Mouse (Mus musculus): ENCODE measurements at regions not wholly inside any gene's neighbourhood (a gene's known extent, or its start where the extent isn't known, plus 50 kb on each side); places are given as distances from the start of the nearest gene placed in this dataset.

DNA sequence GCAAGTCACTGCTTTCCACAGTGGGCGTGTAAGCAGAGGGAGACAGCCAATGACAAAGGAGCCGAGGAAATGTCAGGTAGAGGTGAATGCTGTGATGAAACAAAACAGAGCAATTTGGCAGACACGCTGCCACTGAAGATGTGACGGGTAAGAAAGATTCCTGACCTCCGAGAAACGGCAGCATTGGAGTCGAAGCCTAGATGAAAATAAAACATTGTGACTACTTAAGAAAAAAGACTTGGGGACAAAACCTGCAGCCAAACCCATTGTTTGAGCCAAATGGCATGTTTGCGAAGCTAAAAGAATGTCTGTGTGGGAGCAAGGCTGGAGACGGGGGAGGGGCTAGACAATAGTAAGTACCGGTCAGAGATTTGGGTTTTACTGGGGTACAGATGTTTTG lies 142.0 kb downstream of the Drd1 start:
- H3K4me3 ChIP-seq (ENCODE audit: low read depth, low read length) = no peak overlapping the region
- H3K9ac ChIP-seq (ENCODE audit: low read depth, low read length) = no peak overlapping the region
- 56% methylated on average over 10 of the region's 10 CpGs for WGBS (ENCODE audit: insufficient replicate concordance)
- 0 out of 2 replicates have a peak, but pooled peaks cover 3% of the 10 kb centered on the region for H3K4me1 ChIP-seq (ENCODE audit: control insufficient read depth, insufficient read depth, low read length)
- H3K4me2 ChIP-seq = no peak overlapping the region
- no peaks in the 10 kb centered on the region for H3K36me3 ChIP-seq (ENCODE audit: control insufficient read depth, insufficient read depth, low read length)
- no peaks in the 10 kb centered on the region for H3K9me3 ChIP-seq (replicated peaks; ENCODE audit: control insufficient read depth, low read length)
- ATAC-seq (replicated peaks; ENCODE audit: insufficient number of reproducible peaks, low FRiP score, low TSS enrichment) = no peak
- no peaks in the 10 kb centered on the region for H3K27me3 ChIP-seq (ENCODE audit: control insufficient read depth, insufficient read depth, low read length)
- no peak overlapping the region for H3K27ac ChIP-seq (ENCODE audit: low read depth, low read length)

DNA sequence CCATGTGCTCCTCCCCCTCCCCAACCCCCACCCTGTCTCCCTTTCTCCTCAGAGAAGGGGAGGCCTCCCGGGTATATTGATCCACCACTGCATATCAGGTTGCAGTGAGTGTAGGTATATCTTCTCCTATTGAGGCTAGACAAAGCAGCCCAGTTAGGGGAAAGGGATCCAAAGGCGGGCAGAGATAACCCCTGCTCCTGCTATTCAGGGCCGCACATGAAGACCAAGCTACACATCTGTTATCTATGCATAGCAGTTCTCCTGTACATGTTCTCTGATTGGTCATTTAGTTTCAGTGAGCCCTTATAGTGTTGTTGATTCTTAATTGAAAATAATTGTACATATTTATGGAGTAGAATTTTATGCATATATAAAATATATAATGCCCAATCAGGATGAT lies 143.7 kb downstream of the Drd1 start:
- H3K4me3 ChIP-seq (ENCODE audit: low read depth, low read length) = no peak overlapping the region
- no peaks in the 10 kb centered on the region for H3K27me3 ChIP-seq (ENCODE audit: control insufficient read depth, insufficient read depth, low read length)
- H3K9ac ChIP-seq (ENCODE audit: low read depth, low read length) = no peak overlapping the region
- H3K27ac ChIP-seq (ENCODE audit: low read depth, low read length) = no peak overlapping the region
- no peak overlapping the region for H3K4me2 ChIP-seq
- no peaks in the 10 kb centered on the region for H3K36me3 ChIP-seq (ENCODE audit: control insufficient read depth, insufficient read depth, low read length)
- 31% methylated on average over 3 of the region's 3 CpGs for WGBS (ENCODE audit: insufficient replicate concordance)
- no peaks in the 10 kb centered on the region for H3K9me3 ChIP-seq (replicated peaks; ENCODE audit: control insufficient read depth, low read length)
- ATAC-seq (replicated peaks; ENCODE audit: insufficient number of reproducible peaks, low FRiP score, low TSS enrichment) = no peak
- H3K4me1 ChIP-seq (ENCODE audit: control insufficient read depth, insufficient read depth, low read length) = 0 out of 2 replicates have a peak, but pooled peaks cover 3% of the 10 kb centered on the region

DNA sequence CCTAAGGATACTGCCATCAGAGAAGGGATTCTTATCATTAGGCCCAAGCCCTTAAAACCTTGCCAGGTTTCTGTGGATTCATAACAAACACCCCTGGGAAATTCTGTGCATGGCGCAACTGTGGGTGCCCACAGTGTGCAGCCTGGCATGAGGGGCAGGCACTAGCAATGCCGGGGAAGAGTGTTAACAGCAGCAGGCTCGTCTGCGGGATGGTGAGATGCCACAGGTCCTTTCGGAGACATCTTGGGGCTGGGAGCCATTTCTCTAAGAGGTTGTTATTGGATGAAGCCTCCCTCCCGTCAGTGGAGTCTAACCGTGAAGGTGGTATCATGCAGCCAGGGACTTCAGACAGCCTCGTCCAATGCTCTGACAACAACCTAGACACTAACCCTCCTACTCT lies 144.2 kb downstream of the Drd1 start:
- Histone ChIP-seq H3K4me3 (ENCODE audit: low read depth, low read length) (no peak overlapping the region), H3K36me3 (ENCODE audit: control insufficient read depth, insufficient read depth, low read length) (no peaks in the 10 kb centered on the region), H3K9ac (ENCODE audit: low read depth, low read length) (no peak overlapping the region), H3K4me2 (no peak overlapping the region), H3K27me3 (ENCODE audit: control insufficient read depth, insufficient read depth, low read length) (no peaks in the 10 kb centered on the region), H3K27ac (ENCODE audit: low read depth, low read length) (no peak overlapping the region), H3K9me3 (replicated peaks; ENCODE audit: control insufficient read depth, low read length) (no peaks in the 10 kb centered on the region), H3K4me1 (ENCODE audit: control insufficient read depth, insufficient read depth, low read length) (0 out of 2 replicates have a peak, but pooled peaks cover 3% of the 10 kb centered on the region)
- WGBS (ENCODE audit: insufficient replicate concordance) = 67% methylated on average over 8 of the region's 8 CpGs
- no peak for ATAC-seq (replicated peaks; ENCODE audit: insufficient number of reproducible peaks, low FRiP score, low TSS enrichment)

DNA sequence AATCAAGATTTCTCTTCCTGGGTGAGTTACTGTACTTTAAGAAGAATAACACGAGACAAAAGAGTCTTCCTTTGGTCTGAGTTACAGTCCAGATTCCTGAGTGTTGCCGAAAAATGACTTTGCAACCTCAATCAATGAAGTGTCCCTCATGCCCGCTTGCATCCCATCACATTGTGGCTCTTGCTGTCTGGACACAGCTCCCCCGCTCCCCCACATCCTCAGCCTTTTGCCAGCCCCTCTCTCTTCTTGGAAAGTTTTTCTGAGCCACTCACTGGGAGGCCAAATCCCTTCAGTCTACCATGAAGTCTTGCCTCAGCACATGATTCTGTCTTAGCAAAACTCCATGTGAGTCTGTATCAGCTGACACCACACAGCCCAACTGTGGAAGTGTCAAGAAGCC lies 145.3 kb downstream of the Drd1 start:
- H3K4me2 ChIP-seq = no peak overlapping the region
- no peak overlapping the region for H3K27ac ChIP-seq (ENCODE audit: low read depth, low read length)
- no peak overlapping the region for H3K9ac ChIP-seq (ENCODE audit: low read depth, low read length)
- H3K27me3 ChIP-seq (ENCODE audit: control insufficient read depth, insufficient read depth, low read length) = no peaks in the 10 kb centered on the region
- 0 out of 2 replicates have a peak, but pooled peaks cover 3% of the 10 kb centered on the region for H3K4me1 ChIP-seq (ENCODE audit: control insufficient read depth, insufficient read depth, low read length)
- H3K9me3 ChIP-seq (replicated peaks; ENCODE audit: control insufficient read depth, low read length) = no peaks in the 10 kb centered on the region
- H3K36me3 ChIP-seq (ENCODE audit: control insufficient read depth, insufficient read depth, low read length) = no peaks in the 10 kb centered on the region
- no peak for ATAC-seq (replicated peaks; ENCODE audit: insufficient number of reproducible peaks, low FRiP score, low TSS enrichment)
- WGBS (ENCODE audit: insufficient replicate concordance) = 79% methylated on average over 4 of the region's 4 CpGs
- H3K4me3 ChIP-seq (ENCODE audit: low read depth, low read length) = no peak overlapping the region

DNA sequence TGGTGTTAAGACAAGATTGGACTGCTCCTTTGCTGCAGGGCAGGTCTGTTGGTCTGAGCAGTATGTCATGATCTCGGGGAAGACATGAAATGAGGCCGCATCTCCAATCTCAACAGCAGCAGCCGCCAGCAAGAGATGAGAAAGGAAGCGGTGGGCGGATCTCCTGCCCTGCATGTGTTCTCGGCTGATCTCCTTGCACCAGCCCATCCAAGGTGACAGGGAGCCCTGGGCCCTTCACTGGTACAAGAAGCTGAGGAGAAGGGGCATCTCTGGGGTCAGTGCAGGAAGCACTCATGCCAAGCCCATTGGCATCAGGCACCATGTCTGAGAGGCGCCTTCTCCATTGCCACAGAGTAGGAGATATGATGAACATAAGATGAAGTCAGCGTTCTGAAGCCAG lies 151.0 kb downstream of the Drd1 start:
- Histone ChIP-seq H3K9me3 (replicated peaks; ENCODE audit: control insufficient read depth, low read length) (no peaks in the 10 kb centered on the region), H3K4me1 (ENCODE audit: control insufficient read depth, insufficient read depth, low read length) (peaks cover 12% of the 10 kb centered on the region), H3K27ac (ENCODE audit: low read depth, low read length) (no peak overlapping the region), H3K4me3 (ENCODE audit: low read depth, low read length) (no peak overlapping the region), H3K4me2 (no peak overlapping the region), H3K9ac (ENCODE audit: low read depth, low read length) (no peak overlapping the region), H3K36me3 (ENCODE audit: control insufficient read depth, insufficient read depth, low read length) (no peaks in the 10 kb centered on the region), H3K27me3 (ENCODE audit: control insufficient read depth, insufficient read depth, low read length) (no peaks in the 10 kb centered on the region)
- 75% methylated on average over 8 of the region's 8 CpGs for WGBS (ENCODE audit: insufficient replicate concordance)
- ATAC-seq (replicated peaks; ENCODE audit: insufficient number of reproducible peaks, low FRiP score, low TSS enrichment) = no peak

DNA sequence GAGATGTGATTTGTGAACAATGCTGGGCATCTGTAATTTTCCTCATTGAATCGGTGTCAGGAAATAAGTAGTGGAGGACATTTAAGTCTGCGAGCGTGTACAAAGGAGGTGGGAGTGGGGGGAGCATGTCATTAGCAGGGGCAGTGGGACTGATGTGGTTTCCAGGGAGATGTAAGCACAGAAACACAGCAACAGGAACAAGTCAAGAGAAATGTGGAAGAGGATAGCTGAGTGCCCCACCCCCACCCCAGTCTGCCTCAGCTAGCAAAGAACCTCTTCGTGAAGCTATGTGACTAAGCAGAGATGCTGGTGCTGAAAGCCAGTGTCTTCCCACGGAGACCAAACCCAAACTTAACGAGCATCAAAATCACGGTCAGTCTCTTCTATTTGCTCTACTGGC lies 151.9 kb downstream of the Drd1 start:
- no peaks in the 10 kb centered on the region for H3K27me3 ChIP-seq (ENCODE audit: control insufficient read depth, insufficient read depth, low read length)
- no peak overlapping the region for H3K9ac ChIP-seq (ENCODE audit: low read depth, low read length)
- H3K4me1 ChIP-seq (ENCODE audit: control insufficient read depth, insufficient read depth, low read length) = peaks cover 12% of the 10 kb centered on the region
- no peak overlapping the region; the same call in 1 of the 2 replicates for H3K27ac ChIP-seq (ENCODE audit: low read depth, low read length)
- no peak overlapping the region for H3K4me2 ChIP-seq
- H3K4me3 ChIP-seq (ENCODE audit: low read depth, low read length) = no peak overlapping the region
- no peak for ATAC-seq (replicated peaks; ENCODE audit: insufficient number of reproducible peaks, low FRiP score, low TSS enrichment)
- H3K9me3 ChIP-seq (replicated peaks; ENCODE audit: control insufficient read depth, low read length) = no peaks in the 10 kb centered on the region
- WGBS (ENCODE audit: insufficient replicate concordance) = 51% methylated on average over 7 of the region's 7 CpGs
- no peaks in the 10 kb centered on the region for H3K36me3 ChIP-seq (ENCODE audit: control insufficient read depth, insufficient read depth, low read length)

DNA sequence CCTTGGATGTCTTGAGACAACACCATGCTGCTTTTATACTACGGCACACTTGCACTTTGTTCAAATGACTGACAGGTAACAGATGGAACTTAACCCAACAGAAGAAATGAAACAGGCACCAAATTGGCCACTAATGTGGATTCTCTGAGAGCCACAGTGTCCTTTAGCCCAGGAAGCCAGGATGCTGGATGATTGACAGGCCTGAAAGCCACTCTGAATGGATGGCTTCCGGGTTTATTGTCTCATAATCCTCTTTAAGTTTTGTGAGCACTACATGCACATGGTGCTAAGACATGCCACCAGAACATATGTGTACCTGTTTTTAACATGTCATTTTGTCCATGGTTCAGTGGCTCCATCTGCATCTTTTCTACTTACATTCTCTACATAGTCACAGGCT lies 152.7 kb downstream of the Drd1 start:
- H3K9me3 ChIP-seq (replicated peaks; ENCODE audit: control insufficient read depth, low read length) = no peaks in the 10 kb centered on the region
- ATAC-seq (replicated peaks; ENCODE audit: insufficient number of reproducible peaks, low FRiP score, low TSS enrichment) = no peak
- no peak overlapping the region for H3K27ac ChIP-seq (ENCODE audit: low read depth, low read length)
- H3K9ac ChIP-seq (ENCODE audit: low read depth, low read length) = no peak overlapping the region
- H3K4me1 ChIP-seq (ENCODE audit: control insufficient read depth, insufficient read depth, low read length) = peaks cover 12% of the 10 kb centered on the region
- H3K27me3 ChIP-seq (ENCODE audit: control insufficient read depth, insufficient read depth, low read length) = no peaks in the 10 kb centered on the region
- no peak overlapping the region for H3K4me3 ChIP-seq (ENCODE audit: low read depth, low read length)
- no peaks in the 10 kb centered on the region for H3K36me3 ChIP-seq (ENCODE audit: control insufficient read depth, insufficient read depth, low read length)
- whole genome bisulfite sequencing (ENCODE audit: insufficient replicate concordance) = 86% methylated on average over 2 of the region's 2 CpGs
- H3K4me2 ChIP-seq = no peak overlapping the region

DNA sequence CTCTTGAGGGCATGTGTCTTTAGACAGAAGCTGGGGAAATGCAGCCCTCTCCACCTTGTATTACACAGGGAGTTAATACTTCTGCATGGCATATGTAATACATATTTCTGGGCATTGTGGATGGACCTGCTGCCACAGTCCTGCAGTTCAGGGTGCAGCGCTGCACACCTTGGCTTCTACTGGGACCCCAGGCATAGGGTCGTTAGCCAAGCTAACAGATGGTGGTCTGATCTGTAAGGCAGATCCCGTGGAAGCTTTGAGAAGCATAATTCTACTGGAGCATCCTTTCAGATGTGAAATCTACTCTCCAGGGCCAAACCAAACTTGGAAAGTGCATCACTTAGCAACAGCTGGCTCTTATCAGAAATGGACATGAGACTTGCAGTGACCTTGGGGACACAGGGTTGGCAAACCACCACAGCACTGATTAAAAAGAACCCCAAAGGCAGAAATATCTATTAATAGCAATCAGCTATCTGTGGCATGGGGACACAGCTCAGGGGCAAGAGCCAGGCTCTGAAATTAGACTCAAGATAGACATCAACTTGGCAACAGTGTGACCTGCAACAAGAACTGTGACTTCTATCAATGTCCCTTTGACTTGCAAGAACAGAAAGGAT lies 155.0 kb downstream of the Drd1 start:
- Histone ChIP-seq H3K27me3 (ENCODE audit: control insufficient read depth, insufficient read depth, low read length) (no peaks in the 10 kb centered on the region), H3K27ac (ENCODE audit: low read depth, low read length) (peak overlapping the region; percentile 68), H3K36me3 (ENCODE audit: control insufficient read depth, insufficient read depth, low read length) (no peaks in the 10 kb centered on the region), H3K9ac (ENCODE audit: low read depth, low read length) (no peak overlapping the region), H3K4me3 (ENCODE audit: low read depth, low read length) (no peak overlapping the region), H3K9me3 (replicated peaks; ENCODE audit: control insufficient read depth, low read length) (0 out of 2 replicates have a peak, but pooled peaks cover 4% of the 10 kb centered on the region), H3K4me2 (no peak overlapping the region), H3K4me1 (ENCODE audit: control insufficient read depth, insufficient read depth, low read length) (peaks cover 12% of the 10 kb centered on the region)
- 60% methylated on average over 3 of the region's 3 CpGs for WGBS (ENCODE audit: insufficient replicate concordance)
- ATAC-seq (replicated peaks; ENCODE audit: insufficient number of reproducible peaks, low FRiP score, low TSS enrichment) = no peak

DNA sequence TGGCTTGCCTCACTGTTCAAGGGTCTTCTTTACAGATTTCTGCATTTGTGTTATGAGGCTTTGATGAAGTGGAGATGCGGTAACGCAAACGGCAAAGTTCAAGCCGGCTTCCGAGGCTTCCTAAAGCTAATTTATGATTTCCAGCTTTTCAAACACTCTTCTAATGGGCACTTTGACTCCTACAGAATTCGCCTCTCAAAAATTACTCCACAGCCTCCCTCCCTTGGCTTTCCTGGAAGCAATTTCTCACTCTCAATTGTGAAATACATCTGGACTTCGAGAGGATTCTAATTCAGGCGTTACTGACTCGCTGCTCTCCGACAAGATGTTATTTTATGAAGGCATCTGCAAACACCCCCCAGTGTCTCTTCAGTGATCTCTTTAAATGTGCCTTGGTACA lies 157.2 kb downstream of the Drd1 start:
- WGBS (ENCODE audit: insufficient replicate concordance) = 80% methylated on average over 10 of the region's 10 CpGs
- Histone ChIP-seq H3K9me3 (replicated peaks; ENCODE audit: control insufficient read depth, low read length) (0 out of 2 replicates have a peak, but pooled peaks cover 4% of the 10 kb centered on the region), H3K4me1 (ENCODE audit: control insufficient read depth, insufficient read depth, low read length) (peaks cover 8% of the 10 kb centered on the region), H3K27ac (ENCODE audit: low read depth, low read length) (no peak overlapping the region), H3K27me3 (ENCODE audit: control insufficient read depth, insufficient read depth, low read length) (no peaks in the 10 kb centered on the region), H3K9ac (ENCODE audit: low read depth, low read length) (no peak overlapping the region), H3K4me3 (ENCODE audit: low read depth, low read length) (no peak overlapping the region), H3K4me2 (no peak overlapping the region), H3K36me3 (ENCODE audit: control insufficient read depth, insufficient read depth, low read length) (no peaks in the 10 kb centered on the region)
- ATAC-seq (replicated peaks; ENCODE audit: insufficient number of reproducible peaks, low FRiP score, low TSS enrichment) = no peak

Measured in heart, embryonic 11.5 days (tissue).